Mouse (Mus musculus): ENCODE results near the gene Engase.

Engase gene

DNA sequence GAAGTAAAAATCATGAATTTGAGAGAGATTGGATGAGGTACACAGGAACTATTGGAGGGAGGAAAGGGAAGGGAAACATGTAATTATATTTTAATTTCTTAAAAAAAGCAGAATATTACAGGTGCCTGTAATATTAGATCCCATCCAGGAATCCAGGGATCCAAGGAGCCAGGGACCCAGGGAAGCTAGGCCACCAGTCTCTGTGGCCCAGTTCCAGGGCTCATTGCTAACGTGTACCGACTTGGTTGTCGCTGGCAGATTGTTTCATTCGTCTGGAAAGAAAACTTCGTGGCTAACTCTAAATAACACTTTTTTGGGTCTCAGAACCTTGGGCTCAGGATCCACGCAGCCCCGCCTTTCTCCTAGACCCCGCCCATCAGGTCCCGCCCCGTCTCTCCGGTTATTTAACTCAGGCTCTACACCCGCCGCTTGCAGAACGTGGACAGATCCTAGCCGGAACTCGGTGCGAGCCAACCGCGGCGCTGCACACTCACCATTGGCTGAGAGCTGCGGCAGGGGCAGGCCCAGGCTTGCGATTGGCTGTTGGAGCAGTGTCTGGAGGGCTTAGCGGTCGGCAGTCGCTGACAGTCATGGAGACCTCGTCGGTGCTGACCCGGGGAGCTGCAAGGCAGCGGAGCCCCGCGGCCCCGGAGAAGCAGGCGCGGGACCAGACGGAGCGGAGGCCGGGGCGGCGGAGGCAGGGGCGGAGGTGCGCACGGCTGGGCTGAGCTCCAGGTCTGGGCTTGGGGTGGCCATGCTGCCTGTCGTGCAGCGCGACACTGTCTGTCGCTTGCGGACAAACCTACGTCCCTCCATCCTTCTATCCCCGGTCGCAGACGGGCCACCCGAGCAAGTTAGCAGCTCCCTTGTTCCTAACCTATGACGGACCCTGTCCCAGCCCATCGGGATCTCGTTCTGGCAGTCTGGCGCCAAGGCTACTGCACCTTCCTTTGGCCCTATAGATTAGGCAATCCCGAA, at the start of gene Engase:
Engase (plus strand) TSS at position 434 of the 978 bp plus-strand sequence.
- DNase-seq: peak; percentile 96 to 98

DNA sequence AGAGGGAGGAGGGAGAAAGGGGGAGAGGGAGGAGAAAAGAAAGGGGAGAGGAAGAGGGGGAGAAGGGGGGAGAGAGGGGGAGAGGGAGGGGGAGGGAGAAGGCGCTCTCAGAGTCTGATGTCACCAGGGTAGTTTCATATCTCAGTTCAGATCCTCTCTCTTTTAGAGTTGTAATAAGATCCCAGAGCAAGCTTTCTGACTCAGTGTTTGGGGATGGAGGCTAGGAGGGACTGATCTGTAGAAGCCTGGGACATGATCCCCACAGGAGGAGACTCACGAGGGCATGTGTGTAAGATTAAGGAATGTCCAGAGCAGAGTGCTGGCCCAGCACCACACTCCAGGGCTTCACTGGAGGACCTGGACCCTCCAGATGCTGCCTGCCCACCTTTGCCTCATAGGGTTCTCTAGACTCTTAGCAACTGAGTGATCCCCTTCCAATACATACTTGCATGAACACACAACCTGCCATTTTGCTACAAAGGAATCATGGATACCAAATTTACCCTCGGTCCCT, 49.3 kb upstream of the Engase start:
- no peak for DNase-seq

DNA sequence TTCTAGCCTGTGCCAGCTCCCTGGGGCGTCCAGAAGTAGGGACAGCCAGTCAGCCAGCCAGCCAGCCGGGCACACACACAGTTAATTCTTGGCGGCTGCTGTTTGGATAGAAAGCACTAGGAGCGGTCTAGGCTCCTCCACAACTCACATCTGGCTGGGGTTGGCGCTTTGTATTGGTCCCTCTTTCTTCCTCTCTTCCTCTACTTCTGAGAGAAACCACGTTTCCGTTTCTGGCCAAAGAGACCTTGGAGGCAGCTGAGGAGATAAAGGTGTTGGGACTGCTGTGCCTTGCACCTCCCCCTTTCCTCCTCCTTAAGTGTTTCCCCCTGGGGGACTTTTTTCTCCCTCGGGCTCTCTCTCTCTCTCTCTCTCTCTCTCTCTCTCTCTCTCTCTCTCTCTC, 48.6 kb upstream of the Engase start, which contains the start of gene C1qtnf1:
C1qtnf1 (plus strand) TSS at position 218 of the 400 bp plus-strand sequence.
- DNase-seq: peak; percentile 50 to 65

DNA sequence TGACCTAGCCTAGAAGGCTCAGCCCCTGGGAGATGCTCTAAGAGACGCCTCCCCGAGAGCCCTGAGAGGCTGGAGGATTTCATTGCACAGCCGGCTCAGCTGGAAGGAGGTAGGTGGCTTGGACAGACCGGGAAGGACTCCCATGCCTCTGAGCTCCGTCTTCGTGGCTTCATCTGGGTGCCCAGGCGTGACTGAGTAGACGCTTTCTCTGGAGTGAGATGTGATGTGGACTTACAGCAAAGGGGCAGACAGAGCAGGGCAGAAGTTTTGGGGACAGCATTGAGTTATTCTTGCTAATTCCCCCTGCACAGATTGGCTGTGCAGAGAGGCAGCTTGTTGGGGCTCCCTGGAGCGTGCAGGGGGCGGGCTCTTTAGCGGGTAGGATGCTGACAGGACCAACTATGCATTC, 48.2 kb upstream of the Engase start:
- DNase-seq: peak; percentile 54 to 67

DNA sequence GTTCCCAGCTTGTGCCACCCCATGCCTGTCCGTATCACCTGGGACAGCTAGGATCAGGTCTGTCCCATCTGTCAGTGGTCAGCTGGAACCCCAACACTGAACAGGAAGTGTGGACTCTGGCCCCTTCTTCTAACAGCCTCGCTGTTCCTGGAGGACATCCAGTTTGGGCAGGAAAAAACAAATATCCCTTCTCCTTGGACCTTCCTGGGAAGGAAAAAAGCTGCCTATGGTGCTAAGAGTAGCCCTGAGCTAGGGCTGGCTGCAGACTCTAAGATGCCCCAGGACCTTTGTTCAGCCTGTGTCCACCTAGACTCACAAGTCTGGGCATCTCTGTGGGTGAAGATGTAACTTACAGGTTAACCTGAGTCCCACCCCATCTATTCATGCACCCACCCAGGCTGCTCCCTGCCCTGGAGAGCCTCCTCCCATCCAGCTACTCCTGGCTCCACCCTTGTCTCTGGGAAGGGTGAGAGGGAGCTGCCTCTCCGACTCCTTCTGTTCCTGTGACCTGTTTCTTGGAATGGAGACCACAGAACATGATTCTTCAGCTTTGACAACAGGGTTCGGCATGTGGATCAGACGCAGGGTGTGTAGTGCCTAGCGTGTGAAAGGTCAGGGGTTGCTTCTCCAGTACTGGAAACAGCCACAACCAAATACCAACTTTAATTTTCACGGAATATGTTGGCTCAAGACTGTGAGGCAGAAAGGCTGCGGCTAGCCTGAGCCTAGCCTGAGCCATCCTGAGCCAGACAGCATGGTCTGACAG, 47.5 kb upstream of the Engase start:
- DNase-seq: peak in 1 of 2 experiments; percentile 53

DNA sequence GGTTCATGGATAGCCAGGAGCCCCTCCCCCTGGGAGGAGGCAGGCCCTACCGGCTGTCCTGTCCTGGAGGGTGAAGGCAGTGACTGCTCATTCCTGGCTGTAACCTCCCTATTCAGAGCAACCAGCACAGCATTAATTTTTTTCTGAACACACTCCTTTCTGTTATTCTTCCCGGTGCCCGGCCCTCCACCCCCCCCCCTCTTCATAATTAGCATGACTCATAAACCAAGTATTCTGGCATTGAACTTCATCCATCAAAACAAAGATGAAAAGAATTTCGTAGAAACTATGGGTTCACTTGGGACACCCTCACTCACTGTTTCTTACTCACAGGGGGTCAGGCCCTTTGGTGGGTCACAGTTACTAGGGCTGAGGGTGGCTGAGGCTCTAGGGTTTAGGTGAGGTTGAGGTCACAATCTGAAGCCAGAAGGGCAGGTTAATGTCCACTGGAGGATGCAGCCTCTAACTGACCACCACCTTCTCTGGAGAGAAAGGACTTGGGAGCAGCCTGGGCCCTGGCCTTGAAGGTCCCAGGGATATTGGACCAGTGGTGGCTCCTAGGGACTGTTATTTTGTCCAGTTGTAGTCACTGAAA, 46.2 kb upstream of the Engase start:
- no peak for DNase-seq

DNA sequence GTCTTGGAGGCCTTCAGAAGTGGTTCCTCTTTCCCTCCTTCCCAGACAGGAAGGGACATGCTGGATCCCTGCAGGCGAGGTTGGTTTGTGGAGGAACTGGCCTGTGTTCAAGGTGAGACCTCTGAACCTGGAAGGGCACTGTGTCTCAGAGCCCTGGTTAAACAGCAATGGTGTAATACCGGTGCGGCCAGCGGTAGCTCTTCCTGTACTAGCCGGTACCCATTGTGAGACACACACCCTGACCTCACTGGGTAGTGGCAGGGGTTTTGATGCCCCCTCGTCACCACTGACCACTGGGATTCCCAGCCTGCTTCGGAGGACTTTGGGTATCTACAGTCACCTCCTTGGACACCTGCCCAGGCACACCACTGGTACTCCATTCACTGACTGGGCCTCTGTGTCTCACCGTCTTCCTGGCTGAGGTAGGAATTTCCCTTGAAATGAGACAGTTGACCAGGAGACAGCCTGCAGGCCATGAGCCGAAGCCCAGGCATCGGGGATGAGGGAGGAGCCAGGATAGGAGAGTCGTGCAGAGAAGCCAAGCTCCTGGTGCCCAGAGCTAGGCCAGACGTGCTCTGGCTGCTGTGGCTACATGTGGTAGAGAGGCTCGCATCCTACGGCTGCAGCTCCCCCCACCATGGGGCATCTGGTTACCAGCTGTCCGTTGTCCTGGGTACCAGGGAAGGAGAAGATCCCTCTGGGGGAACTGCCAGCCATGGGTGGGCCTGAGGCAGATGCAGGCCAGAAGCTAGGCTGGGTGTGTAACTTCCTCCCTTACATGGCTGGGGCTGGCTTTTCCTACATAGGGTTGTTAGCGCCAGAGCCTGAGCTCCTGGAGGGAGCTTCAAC, 45.3 kb upstream of the Engase start:
- DNase-seq: no peak

DNA sequence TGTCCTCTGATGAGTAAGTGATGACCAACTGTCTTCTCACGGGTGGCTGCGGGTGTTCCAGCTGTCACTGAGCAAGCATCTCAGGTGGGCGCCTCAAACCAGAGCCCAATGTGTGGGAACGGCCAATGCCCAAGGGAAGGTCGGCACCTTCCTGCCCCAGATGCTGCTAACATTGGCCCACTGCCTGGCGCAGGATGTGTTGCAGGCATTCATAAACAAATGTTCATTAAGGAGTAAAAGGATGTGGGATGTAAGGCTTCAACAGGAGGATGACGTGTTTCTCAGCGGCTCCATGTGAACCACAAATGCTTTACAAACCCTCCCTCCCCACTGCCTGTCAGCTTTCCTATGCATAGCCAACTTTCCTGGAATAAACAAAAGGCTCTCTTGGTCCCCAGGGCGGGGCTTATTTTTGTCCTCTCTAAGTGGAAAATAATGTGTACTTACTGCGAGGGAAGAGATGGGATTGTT, 43.2 kb upstream of the Engase start:
- peak in 1 of 2 experiments; percentile 56 for DNase-seq

DNA sequence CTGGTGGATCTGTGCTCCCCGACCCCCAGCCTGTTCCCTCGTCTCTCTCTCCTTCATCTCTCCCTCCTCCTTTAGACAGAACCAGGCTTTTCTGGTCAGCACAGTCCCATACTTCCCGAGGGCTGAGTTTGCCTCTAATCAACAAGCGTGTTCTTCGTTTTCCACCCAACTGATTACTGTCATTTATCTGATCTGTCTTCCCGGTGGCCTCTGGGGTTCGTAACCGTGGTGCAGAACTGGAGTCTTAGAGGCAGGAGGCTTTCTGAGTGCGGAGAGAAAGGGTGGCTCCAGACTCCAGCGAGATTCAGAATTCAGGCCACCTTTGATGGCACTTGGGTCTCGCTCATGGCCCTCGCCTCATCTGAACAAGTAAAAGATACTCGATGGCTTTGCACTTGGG, 42.5 kb upstream of the Engase start:
- no peak for DNase-seq

DNA sequence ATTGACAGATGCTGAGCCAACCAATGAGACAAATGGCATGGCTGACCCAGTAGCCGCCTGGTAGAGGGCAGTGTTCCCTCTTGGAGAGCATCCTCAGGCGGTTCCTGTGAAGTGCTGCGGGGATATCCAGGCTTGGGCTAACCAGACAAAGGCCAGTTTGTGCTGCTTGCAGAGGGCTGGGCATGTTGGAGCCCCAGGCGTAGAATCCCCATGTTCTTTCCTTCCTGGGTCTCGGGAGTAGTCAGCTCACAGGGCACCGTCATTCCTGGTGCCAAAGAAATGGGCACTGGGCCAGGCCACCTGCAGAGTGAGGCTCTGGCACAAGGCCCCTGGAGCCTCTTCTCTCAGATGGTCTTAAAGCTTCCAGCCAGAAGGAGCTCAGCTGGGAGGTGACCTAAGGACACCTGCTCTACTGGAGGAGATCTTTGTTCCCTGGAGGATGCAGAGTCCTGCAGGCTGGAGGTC, 40.1 kb upstream of the Engase start:
- peak in 1 of 2 experiments; percentile 48 for DNase-seq

DNA sequence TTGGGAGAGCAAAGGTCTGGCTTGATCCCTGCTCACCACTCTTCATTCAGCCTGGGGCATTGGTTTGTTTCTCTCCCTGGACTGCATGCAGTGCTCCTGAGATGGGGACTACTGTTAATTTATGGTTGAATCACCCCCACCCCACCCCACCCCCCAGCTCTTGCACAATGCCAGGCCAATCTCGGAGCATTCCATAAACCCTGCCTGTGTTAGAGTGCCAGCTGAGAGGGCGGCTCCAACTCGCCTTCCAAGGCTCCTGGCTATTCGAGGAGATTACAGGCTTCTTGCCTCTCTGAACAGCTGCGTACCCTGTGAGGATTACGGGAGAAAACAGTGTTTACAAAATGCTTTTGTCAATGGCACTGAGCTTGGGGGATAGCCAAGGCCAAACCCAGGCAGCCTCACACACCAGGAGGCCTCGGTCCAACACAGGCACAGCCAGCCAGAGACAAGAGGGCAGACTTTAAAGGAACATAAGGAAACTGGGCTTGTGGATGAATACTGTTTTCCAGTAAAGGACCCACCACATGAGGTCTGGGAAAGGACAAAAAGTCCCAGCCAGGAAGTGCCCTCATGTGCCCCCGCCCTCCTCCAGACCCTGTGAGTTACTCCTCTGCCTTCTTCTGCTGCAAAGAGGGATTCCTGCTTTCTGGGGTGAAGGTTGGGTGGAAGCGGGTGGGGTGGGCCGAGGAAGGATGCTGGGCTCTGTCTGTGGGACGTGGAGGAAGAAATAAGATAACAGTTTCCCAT, 37.8 kb upstream of the Engase start:
- DNase-seq: no peak

DNA sequence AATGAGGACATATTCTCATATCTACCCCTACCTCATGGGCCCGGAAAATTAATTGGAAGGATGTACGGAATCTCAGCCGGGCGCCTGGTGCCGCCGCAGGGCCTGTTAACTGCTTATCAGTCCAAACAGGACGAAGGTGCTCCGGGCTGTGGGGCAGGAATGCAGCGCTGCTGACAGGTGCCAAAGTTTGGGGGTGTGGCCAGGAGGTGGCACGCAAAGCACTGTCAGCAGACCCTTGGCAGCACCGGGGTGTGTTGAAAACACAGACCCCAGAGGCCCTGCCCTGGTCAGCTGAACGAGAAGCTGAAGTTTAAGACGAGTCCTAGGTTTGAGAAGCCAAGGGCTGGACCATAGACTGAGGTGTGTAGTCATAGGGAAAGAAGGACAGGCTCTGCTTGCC, 33.9 kb upstream of the Engase start:
- no peak for DNase-seq

DNA sequence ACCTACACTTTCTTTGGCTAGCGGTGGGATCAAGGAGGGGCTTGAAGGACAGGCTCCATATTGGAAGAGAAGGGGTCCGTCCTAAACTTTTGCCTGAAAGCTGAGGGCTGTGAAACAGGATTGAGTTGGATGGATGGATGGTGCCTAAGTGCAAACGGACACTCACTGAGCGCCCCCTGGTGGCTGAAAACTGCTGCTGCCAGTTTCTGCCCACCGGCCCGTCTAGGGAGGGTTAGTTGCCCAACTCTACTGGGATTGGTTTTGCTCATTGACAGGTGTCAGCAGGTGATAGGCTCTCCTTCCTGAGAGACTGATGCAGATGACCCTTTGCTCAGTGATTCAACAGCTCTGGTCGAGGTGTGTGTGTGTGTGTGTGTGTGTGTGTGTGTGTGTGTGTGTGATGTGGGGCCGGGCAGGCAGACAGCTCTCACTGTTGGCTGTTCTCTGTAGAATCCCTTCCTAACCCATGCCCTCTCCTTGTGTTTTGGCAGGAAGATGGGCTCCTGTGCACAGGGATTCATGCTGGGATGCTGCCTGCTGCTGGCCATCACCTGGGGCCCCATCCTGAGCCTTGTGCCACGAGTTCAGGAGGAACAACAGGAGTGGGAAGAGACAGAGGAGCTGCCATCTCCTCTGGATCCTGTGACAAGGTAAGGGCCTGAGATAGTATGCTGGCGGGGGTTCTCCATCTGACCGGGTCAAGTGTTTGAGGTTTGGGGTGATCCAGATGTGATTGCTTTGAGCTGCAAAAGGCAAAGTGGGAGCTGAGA, 33.2 kb upstream of the Engase start:
- peak; percentile 91 to 92 for DNase-seq

DNA sequence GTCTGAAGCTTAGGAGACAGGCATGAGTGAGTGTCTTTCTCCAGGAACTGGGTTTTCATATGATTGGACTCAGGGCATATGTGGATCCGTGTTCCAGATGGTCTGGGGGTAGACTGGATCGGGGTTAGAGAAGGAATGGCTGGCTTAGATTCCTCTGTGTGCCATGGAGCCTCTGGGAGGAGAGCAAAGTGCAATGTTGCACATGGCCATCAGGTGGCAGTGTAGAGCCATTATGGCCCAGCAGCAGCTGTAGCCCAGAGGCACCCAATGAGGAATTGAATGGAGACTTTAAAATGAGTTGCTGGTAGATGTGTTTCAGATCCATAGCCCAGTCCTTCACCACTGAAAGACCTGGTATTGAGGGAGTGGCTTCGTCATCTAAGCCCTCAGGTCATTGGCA, 30.8 kb upstream of the Engase start:
- DNase-seq: peak; percentile 79

DNA sequence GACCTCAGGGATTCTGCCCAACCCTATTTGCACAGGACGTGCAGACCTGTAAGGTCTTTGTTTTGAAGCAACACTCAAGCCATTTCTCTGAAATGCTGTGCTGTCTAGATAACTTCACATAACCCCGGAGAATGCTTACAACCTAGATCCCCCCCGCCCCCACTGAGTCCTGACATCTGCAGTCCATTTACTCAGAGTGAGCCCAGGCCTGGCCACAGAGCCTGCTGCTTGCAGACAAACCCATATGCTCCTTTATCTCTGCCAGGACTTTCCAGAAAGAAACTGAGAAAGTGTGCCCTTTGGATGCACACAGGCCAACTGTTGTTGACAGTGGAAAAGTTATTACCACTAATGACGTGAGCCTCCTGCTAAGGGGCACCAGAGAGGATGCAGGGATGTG, 29.3 kb upstream of the Engase start:
- no peak for DNase-seq

DNA sequence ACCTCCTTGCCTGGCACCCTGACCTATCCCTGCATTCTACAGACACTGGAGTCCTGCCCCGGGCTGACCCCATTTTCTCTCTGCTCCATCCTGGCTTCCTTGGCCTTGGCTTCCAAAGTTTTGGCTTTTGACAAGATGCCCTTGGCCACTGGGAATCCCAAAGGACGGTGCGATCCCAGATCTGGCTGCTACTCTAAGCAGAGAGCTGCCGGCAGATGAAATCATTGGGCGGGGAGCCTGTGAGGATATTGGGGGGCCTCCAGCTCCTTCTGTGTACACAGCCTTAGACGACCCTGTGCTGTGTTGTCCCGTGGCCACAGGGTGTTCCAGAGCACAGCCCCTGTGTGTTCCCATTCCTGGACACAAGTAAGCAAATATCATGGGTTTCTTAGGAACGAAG, 28.2 kb upstream of the Engase start:
- no peak for DNase-seq

DNA sequence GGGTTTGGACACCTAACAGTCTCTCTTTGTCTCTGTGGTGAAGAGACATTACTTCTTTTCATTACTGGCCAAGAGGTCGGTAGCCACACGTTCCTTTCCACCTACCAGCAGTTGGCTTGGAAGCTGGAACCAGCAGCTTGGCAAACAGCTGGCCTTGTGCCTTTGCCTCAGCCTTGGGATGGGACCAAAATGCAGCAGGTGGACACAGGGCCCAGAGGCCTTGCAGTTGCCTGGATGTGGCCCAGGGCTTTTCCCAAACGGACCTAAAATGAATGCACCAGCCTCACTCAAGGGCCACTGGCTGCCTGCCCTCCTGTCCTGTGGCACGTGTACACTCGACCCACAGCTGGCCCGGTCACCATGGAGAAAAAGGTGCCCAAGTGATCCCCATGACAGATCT, 25.4 kb upstream of the Engase start:
- no peak for DNase-seq

DNA sequence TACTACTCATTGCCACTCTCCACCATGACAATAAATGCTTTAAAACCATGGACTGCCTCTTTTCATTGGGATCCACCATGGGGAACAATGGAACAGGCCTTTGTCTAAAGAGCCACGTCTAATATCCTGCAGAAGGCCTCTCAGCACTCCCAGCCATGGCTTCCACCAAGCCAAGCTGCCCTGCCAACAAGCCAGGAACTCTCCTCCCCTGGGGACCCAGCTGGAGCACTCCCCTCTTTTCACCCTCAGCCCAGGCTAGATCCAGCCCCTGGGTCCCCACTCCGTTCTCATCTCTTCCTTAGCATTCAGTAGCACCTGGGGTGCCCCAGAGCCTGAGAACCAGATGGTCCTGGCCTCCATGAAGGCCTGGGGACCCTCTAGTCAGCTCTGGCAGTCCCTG, 23.7 kb upstream of the Engase start:
- no peak for DNase-seq

DNA sequence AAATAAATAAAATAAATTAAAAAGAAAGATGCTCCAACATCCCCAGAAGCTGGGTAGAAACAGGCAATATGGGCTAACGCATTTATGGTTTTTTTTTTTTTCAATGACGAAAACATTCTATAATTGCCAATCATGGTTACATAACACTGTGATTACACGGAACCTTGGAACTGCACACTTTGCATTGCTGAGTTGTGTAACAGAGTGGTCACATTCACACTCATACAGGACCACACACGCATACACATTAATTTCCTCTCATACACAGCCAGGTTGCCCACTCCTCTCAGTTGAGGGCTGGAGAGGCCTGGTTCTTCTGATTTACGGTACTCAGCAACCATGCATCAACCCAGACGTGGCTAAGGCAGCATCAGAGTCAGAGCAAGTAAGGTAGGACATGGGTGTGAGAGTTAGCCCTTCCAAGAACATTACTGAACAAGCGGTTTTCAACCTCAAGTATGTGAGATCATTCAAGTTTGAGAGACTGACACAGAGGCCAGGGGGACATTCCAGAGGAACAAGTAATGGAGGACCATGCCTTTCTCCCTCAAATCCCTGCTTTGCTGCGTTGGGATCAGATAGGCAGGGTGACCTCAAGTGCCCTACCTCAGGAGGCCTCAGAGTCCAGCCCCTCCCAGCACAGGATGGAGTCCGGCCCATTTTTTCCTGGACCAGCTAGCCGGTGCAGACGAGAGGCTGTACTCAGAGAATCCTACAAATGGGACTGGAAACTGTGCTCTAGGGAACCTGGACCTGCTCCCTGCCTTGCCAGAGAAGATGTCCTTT, 22.6 kb upstream of the Engase start:
- no peak for DNase-seq
